Mouse (Mus musculus): Measurements from ENCODE around the gene Eif2b5. TPM values are rescaled to one million over a fixed set of nuclear protein-coding genes. Genes with fewer than 3 reads are reported as not detected.
A peak's percentile ranks its signal among the peaks of the same experiment; 100 is the strongest.
"Not testable (repeated sequence)": the region's sequence is repeated elsewhere in the genome, so short reads cannot be mapped to it uniquely, and the experiment has no call there.

The Eif2b5 gene
- polyA plus RNA-seq (2012; rRNA removed), result 38.7 and 41.8 TPM in 2 replicates

DNA sequence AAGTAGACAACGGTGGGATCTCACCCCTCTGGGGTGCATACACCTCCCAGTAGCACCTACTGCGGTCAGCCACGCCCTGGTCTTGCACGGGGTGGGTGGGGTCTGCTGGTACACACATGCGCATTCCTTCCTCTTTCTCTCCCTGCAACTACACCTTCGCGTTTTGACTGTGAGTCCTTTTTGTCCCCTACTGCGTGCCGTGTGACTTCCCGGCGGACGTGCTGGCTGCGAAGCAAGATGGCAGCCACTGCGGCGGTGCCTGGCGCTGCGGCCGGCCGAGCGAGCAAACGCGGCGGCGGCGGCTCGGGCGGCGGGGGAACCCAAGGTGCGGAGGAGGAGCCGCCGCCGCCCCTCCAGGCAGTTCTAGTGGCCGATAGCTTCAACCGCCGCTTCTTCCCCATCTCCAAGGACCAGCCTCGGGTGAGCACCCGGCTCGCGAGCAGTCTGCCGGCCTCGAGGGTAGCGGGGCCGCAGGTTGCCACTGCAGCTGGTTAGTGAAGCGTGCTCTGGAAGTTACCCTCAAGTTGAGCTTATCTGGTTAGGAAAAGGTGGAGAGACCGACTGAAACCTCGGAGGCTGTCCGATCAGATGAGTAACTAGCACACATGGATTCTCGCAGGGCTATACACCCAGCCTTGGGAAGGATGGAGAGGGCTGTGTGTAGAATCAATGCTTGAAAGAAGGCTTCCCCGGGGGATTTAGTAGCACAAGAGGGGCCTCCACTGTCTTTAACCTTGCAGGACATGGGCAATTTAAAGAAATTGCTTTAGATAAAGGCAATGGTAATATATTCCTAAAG, at the start of gene Eif2b5:
Eif2b5 (plus strand) TSS at position 141 of the 799 bp plus-strand sequence.
- Histone ChIP-seq H3K27ac (ENCODE audit: control insufficient read depth, insufficient read depth, low read depth, low read length) (peak within 1 kb of the TSS; percentile 75), H3K36me3 (ENCODE audit: control insufficient read depth, insufficient read depth, low read length) (peaks cover 4% of the 10 kb centered on the region), H3K4me1 (ENCODE audit: control insufficient read depth, insufficient read depth, low read length) (peaks cover 10% of the 10 kb centered on the region), H3K27me3 (ENCODE audit: control insufficient read depth, insufficient read depth, low read length) (no peaks in the 10 kb centered on the region), H3K4me3 (ENCODE audit: control insufficient read depth, low read depth, low read length) (peak within 1 kb of the TSS; percentile 94)
- TF ChIP-seq POLR2A (IDR thresholded peaks at IDR 0.05; ENCODE audit: control insufficient read depth, low read depth, low read length), result peak; percentile 94
- no peak; the same call in 1 of the 2 replicates for TF ChIP-seq CTCF (IDR thresholded peaks at IDR 0.05; ENCODE audit: control insufficient read depth, insufficient read depth, insufficient replicate concordance, low read depth, low read length)

DNA sequence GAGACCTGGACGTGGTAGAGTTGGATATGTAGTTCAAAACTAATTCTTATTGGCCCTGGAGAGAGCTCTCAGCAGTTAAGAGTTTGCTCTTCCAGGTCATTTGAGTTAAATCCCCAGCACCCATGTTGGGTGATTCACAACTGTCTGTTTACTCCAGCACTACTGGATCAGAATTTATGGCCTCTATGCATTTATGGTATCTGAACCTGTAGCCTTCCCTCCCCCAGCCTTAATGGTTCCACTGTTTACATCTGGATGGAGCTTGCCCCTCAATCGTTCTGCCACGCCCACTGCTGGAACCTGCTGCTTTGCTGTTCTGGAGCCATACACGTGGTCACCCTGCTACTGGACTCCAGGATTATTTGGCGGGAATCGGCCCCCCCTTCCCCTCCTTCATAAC, 46.8 kb upstream of the Eif2b5 start:
- no peaks in the 10 kb centered on the region for H3K36me3 ChIP-seq (ENCODE audit: control insufficient read depth, insufficient read depth, low read length)
- TF ChIP-seq POLR2A (IDR thresholded peaks at IDR 0.05; ENCODE audit: control insufficient read depth, low read depth, low read length) (no peak), CTCF (IDR thresholded peaks at IDR 0.05; ENCODE audit: control insufficient read depth, insufficient read depth, insufficient replicate concordance, low read depth, low read length) (no peak)
- no peaks in the 10 kb centered on the region for H3K27me3 ChIP-seq (ENCODE audit: control insufficient read depth, insufficient read depth, low read length)
- H3K27ac ChIP-seq (ENCODE audit: control insufficient read depth, insufficient read depth, low read depth, low read length), result no peak overlapping the region
- no peak overlapping the region for H3K4me3 ChIP-seq (ENCODE audit: control insufficient read depth, low read depth, low read length)
- no peaks in the 10 kb centered on the region for H3K4me1 ChIP-seq (ENCODE audit: control insufficient read depth, insufficient read depth, low read length)

DNA sequence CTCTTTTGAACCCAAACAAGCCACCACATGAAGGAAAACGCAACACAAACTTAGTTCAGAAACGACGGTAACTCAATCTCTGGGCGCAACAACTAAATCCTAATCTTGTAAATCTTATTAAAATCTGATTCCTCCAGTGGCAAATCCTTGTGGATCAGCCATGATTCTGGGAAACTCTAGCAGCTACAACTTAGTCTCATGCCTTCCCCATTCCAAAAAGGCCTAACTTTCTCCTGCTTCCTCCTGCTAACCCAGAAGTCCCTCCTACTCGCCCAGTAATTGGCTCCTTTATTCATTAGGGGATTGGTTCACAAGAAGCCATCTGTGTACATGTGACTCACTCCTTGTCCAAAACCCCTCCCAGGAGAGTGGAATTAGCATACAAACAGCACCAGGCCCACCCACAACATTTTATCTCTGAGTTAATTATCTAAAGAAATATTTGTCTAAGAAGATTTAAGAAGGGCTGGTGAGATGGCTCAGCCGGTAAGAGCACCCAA, 44.4 kb upstream of the Eif2b5 start:
- H3K27ac ChIP-seq (ENCODE audit: control insufficient read depth, insufficient read depth, low read depth, low read length), result no peak overlapping the region
- no peaks in the 10 kb centered on the region for H3K4me1 ChIP-seq (ENCODE audit: control insufficient read depth, insufficient read depth, low read length)
- H3K36me3 ChIP-seq (ENCODE audit: control insufficient read depth, insufficient read depth, low read length), result no peaks in the 10 kb centered on the region
- no peak for TF ChIP-seq POLR2A (IDR thresholded peaks at IDR 0.05; ENCODE audit: control insufficient read depth, low read depth, low read length)
- TF ChIP-seq CTCF (IDR thresholded peaks at IDR 0.05; ENCODE audit: control insufficient read depth, insufficient read depth, insufficient replicate concordance, low read depth, low read length), result no peak
- H3K4me3 ChIP-seq (ENCODE audit: control insufficient read depth, low read depth, low read length), result no peak overlapping the region
- H3K27me3 ChIP-seq (ENCODE audit: control insufficient read depth, insufficient read depth, low read length), result no peaks in the 10 kb centered on the region

DNA sequence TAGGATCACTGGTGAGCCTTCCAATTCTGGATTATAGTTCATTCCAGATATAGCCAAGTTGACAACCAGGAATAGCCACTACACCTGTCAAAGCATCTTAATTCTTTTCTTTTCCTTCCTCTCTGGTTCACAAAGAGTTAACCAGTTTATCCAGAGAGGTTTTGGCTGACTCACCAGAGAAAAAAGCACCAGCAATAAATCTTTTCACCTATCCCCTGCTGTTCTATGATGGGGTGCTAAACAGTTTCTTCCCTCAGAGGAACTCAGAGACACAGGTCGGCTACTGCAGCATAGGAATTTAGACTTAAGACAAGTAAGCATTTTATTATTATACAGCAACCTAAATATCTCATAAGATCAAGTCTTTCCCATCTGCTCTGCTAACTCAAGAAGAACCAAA, 42.5 kb upstream of the Eif2b5 start:
- no peak overlapping the region for H3K4me3 ChIP-seq (ENCODE audit: control insufficient read depth, low read depth, low read length)
- H3K27ac ChIP-seq (ENCODE audit: control insufficient read depth, insufficient read depth, low read depth, low read length), result no peak overlapping the region
- no peaks in the 10 kb centered on the region for H3K36me3 ChIP-seq (ENCODE audit: control insufficient read depth, insufficient read depth, low read length)
- H3K4me1 ChIP-seq (ENCODE audit: control insufficient read depth, insufficient read depth, low read length), result no peaks in the 10 kb centered on the region
- H3K27me3 ChIP-seq (ENCODE audit: control insufficient read depth, insufficient read depth, low read length), result no peaks in the 10 kb centered on the region
- no peak for TF ChIP-seq CTCF (IDR thresholded peaks at IDR 0.05; ENCODE audit: control insufficient read depth, insufficient read depth, insufficient replicate concordance, low read depth, low read length)
- TF ChIP-seq POLR2A (IDR thresholded peaks at IDR 0.05; ENCODE audit: control insufficient read depth, low read depth, low read length), result no peak

DNA sequence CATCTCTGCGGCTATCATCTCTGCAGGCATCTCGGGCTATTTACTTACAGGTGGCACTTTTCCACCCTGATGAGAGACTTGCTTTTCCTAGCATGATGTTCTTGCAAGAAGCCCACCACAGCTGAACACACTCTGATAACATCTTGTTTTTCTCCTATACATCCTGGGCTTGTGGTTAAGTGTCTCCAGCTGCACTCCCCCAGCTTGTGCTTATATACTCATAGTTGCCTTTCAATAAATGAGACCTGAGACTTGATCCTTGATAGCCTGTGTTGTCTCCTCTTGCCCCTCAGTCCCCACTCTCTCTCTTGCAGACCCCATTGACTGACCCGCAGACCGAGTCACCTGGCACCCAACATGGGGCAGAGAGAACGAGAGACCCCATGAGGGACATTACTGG, 39.9 kb upstream of the Eif2b5 start:
- not testable (repeated sequence) for H3K27ac ChIP-seq (ENCODE audit: control insufficient read depth, insufficient read depth, low read depth, low read length); H3K36me3 ChIP-seq (ENCODE audit: control insufficient read depth, insufficient read depth, low read length); H3K27me3 ChIP-seq (ENCODE audit: control insufficient read depth, insufficient read depth, low read length); H3K4me1 ChIP-seq (ENCODE audit: control insufficient read depth, insufficient read depth, low read length); H3K4me3 ChIP-seq (ENCODE audit: control insufficient read depth, low read depth, low read length)

DNA sequence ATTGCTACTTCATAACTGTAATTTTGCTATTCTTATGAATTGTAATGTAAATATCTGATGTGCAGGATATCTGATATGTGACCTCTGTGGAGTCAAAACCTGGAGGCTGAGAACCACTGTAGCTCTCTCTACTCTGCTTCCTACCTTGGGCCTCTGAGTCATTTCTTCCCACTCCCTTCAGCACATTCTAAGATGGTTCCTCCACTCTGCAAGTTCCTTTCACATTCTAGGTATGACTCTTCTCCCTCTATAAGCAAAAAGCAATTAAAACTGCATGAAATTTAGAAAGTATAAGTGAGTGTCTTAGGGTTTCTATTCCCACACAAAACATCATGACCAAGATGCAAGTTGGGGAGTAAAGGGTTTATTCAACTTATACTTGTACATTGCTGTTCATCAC, 33.9 kb upstream of the Eif2b5 start:
- no peaks in the 10 kb centered on the region for H3K36me3 ChIP-seq (ENCODE audit: control insufficient read depth, insufficient read depth, low read length)
- no peaks in the 10 kb centered on the region for H3K27me3 ChIP-seq (ENCODE audit: control insufficient read depth, insufficient read depth, low read length)
- H3K4me1 ChIP-seq (ENCODE audit: control insufficient read depth, insufficient read depth, low read length), result no peaks in the 10 kb centered on the region
- H3K4me3 ChIP-seq (ENCODE audit: control insufficient read depth, low read depth, low read length), result no peak overlapping the region
- TF ChIP-seq CTCF (IDR thresholded peaks at IDR 0.05; ENCODE audit: control insufficient read depth, insufficient read depth, insufficient replicate concordance, low read depth, low read length), result no peak
- TF ChIP-seq POLR2A (IDR thresholded peaks at IDR 0.05; ENCODE audit: control insufficient read depth, low read depth, low read length), result no peak
- no peak overlapping the region for H3K27ac ChIP-seq (ENCODE audit: control insufficient read depth, insufficient read depth, low read depth, low read length)

DNA sequence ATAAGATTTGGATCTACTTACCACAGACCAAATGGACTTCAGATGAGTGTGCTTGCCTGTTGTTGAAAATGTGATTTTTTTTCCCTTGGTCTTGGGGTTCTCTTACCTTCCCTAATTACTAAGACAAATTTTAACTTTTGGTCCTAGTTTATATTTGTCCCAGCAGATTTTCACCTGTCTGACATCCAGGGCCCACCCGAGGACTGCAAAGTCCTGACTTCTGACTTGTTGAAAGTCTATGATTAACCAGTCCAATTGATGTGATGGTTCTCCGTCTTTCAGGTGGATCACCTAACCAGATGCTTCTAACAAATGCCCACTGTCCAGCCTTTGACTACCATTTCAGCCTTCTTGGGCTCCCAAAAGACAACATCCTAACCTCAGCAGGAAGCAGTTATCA, 27.6 kb upstream of the Eif2b5 start:
- peaks cover 3% of the 10 kb centered on the region for H3K4me1 ChIP-seq (ENCODE audit: control insufficient read depth, insufficient read depth, low read length)
- H3K36me3 ChIP-seq (ENCODE audit: control insufficient read depth, insufficient read depth, low read length), result no peaks in the 10 kb centered on the region
- no peak overlapping the region for H3K4me3 ChIP-seq (ENCODE audit: control insufficient read depth, low read depth, low read length)
- no peaks in the 10 kb centered on the region for H3K27me3 ChIP-seq (ENCODE audit: control insufficient read depth, insufficient read depth, low read length)
- no peak overlapping the region for H3K27ac ChIP-seq (ENCODE audit: control insufficient read depth, insufficient read depth, low read depth, low read length)
- no peak for TF ChIP-seq POLR2A (IDR thresholded peaks at IDR 0.05; ENCODE audit: control insufficient read depth, low read depth, low read length)
- no peak for TF ChIP-seq CTCF (IDR thresholded peaks at IDR 0.05; ENCODE audit: control insufficient read depth, insufficient read depth, insufficient replicate concordance, low read depth, low read length)

All from testis, adult 2 months (tissue).